Mouse (Mus musculus): ENCODE results near the gene Nipal3.
A peak's percentile ranks its signal among the peaks of the same experiment; 100 is the strongest.

The Nipal3 gene

DNA sequence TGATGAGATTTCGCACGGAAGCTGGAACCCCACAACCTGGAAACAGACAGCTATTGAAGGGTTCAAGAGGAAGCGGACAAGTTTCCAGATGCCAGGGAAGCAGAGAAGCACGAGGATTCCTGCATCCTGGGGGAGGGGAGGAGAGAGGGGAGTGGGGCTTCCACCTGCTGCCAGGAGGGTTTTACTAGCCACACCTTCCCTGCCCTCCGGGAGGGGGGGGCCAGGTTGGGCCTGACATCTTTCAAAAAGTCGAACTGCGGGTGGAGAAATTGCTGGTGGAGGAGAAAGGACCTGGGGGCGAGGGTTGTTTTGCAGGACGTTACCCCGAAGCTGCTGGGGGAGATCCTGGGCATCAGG lies 61.8 kb downstream of the Nipal3 start:
- peak; percentile 22 for DNase-seq

DNA sequence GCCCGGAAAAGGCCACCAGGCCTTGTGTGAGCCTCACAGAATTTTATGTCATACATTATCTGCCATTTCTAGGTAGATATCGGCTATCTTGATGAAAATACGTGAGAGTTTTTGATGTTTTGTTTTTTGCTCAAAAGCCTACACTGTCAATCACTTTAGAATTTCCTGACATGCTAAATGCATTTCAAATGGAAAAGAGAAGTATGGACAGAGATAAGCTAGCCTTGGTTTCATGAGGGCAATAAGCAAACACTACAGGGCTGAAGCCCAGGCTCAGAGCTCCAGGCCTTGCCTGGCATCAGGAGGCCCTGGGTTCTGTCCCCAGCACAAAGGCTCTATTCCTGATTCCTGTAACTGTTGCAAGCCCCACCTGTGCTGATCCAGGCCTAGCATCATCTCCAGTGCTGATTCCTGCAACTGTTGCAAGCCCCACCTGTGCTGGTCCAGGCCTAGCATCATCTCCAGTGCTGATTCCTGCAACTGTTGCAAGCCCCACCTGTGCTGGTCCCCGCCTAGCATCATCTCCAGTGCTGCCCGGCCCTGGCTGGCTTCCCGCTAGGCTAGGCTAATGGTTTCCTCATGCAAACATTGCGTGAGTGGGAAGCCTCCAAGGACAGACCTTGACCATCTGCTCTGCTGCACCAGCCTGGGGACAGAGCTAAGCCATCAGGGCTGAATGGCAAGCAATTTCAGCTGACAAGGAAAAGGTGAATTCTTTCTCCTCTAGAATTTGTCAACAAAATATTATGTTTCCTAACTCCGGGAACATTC lies 64.7 kb downstream of the Nipal3 start:
- DNase-seq = no peak

DNA sequence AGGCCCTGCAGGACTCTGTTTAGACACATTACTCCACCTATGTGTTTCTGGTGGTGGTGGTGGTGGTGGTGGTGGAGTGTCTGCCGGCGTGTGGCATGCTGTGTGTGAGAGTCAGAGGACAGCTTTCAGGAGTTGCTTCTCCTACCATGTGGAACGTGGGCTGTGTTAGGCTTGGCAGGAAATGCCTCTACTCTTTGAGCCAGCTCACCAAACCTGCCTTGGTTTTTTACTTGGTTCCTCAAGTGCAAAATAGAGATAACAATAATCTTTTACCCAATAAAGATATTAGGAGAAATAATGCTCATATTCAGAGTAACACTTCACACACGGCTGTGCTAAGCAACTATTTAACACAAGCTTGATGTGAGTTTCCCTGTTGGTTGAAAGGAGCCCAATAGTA lies 65.5 kb downstream of the Nipal3 start:
- no peak for DNase-seq

DNA sequence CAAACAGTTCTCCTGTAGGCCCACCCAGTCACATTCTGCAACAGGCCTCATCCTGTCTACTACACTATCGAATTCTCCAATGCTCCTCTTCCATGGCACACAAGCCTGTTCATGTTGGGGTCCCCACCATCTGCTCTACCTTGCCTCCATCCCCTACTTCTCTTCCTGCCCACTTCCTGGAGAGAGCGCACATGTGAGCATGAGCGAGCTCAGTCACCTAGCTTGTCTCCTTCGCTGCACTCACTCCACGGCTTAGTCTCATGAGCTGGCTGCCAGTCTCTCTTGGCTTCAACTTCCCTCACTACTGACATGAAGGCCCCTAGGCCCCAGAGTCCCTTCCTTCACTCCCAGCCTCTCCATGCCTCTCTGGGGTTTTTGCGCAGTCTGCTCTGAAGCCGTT lies 68.3 kb downstream of the Nipal3 start:
- DNase-seq = no peak

DNA sequence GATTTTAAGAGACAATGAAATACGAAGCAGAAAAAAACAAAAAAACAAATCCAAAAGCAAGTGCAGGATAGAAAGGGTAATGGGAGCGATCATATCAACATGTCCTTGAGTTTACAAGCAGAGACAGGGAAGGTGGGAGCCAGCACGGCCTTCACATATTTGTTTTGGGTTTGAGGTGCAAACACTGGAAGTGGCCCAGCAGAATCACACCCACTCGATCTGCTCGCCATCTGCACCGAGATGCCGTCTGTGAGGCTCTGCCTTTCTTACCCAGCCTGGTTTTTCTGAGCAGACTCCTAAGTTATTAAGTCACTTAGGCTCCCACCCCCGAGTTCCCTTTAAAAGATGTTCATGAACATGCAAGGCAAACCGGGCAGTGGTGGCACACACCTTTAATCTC lies 69.2 kb downstream of the Nipal3 start:
- DNase-seq = no peak

DNA sequence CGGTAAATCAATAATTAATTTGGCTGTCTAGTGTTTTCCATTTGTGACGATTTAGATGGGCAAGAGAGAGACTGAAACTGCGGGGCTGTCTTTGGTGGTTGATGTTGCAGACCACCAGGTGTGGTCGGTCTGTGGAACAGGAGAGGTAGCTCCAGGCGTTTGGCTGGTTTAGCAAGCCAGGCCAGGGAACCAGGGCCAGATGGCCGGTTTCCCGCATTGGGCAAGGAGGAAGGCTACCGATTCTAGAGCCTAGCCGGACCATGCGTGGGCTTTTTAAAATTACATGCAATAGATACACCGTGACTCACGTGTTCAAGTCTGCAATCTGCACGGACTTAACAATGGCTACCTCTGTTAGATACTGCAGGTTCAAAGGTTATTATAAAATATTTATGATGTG lies 73.9 kb downstream of the Nipal3 start:
- no peak for DNase-seq

DNA sequence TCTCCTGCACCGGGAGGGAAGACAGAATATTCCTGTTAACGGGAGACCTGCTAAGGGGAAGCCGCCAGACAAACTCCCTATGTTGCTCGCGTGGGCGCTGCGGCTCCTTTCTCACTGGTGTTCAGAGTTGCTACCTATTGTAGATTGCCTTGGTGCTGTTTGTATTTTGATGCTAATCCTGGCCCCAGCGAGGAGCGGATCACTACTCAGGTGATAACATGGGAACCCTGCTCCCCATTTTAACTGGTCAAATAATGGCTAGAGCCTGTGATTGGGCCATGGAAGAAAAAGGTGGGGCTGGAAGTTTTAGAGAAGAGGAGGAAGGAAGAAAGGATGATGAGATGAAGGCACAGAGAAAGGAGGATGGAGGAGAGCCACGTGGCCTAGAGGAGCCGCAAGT lies 74.4 kb downstream of the Nipal3 start:
- DNase-seq = no peak

DNA sequence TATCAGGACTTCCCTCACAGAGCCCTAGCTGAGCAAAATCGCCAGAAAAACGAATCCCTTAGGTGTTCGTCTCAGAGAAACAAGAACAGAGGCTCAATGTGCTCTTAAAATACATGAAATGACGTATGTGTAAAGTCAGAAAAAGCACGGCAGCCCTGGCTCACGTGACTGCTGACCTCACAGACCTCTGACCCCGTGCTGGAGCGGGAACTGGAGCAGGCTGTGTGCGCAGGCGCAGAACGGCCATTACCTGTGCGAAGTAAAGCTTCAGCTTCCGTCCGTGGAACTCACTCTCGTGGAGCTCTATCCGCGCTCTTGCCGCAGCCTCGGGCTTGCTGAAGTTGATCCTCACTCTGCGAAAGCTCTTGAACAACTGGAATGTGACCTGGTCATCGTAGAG lies 74.8 kb downstream of the Nipal3 start:
- DNase-seq = no peak

DNA sequence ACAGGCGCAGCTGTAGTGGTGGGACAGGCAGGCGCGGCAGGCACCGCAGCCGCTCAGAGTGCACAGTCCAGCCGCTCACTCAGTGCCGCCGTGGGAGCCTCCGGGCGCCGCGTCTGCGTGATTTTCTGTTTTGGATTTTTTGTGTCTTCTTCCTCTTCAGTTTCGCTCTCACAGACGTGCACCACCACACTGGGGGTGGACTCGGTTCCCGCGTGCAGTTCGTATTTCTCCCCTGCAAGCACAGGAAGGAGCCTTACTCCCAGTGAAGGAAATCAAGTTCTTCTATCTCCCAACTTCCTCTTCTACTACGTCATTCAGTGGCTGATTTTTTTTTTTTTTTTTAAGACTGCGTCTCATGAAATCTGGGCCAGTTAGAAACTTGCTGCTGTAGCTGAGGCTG lies 78.5 kb downstream of the Nipal3 start:
- no peak for DNase-seq

DNA sequence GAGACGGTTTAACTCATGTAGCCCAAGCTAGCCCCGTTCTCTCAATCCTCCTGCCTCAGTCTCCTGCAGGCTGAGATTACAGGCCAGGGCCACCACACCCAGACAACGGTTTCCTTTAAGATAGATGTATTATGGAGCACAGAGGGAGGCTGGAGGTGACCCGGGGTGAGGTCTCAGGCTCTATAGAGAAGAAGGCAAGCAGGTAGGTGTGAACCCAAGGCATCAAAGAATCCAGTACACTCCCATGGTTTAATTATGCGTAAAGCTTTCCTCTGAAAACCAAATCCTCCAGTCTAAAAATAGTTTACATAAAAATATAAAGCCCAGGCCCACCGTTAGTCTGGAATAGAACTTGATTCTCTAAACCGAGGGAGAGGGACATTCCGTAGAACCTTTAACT lies 81.3 kb downstream of the Nipal3 start:
- DNase-seq = no peak

DNA sequence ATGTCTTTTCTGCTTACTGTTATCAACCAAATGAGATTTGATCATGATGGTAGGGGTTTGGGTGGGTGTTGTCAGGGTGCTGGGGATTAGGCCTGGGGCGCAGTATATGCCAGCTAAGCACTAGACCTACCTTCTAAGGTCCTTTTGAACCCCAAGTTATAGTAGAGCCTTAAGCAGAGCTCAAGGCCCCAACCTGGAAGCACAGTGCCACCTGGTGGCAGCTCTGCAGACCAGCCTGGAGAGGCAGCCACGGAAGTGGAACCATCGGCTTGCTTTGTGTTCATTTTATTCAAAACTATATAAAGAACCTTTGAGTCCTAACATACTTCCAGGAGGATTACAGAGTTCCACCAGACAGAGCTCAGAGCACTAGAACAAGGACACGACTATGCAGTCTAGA lies 83.2 kb downstream of the Nipal3 start:
- DNase-seq = peak; percentile 57

DNA sequence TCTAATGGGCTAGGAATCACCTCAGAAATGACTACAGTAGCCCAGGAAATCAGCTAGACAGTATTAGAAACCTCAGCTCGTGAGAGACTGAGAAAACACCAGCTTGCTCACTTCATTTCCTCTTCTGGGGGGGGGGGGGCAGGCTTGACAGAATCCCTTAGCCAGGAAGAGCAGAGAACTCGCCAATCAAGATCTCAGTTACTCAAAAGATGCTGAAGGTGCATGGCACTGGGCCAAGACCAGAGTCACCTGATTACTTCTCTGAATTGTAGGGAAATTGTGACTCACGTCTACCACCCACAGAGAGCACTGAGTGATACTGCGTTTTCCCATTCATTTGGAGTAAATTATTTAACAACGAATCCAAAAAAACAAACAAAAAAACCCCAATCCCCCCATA lies 88.7 kb downstream of the Nipal3 start:
- peak; percentile 34 for DNase-seq

DNA sequence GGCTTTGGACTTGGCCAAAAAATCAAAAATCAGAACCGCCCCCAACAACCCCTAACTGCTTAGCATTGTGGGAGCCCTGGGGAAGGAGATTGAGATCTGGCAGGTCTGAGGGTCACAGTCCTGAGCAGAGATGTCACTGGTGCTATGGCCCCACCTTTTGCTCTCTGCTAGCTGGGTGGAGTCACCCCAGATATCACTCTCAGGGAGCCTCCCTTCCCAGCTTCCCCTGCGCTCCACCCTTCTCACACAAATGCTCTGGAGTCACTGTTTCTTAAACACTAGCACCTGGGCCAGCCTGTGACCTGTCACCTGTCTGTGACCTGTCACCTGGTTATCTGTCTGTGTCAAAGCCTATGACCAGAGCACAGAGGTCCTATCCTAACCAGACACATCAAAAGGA lies 89.9 kb downstream of the Nipal3 start:
- no peak for DNase-seq

DNA sequence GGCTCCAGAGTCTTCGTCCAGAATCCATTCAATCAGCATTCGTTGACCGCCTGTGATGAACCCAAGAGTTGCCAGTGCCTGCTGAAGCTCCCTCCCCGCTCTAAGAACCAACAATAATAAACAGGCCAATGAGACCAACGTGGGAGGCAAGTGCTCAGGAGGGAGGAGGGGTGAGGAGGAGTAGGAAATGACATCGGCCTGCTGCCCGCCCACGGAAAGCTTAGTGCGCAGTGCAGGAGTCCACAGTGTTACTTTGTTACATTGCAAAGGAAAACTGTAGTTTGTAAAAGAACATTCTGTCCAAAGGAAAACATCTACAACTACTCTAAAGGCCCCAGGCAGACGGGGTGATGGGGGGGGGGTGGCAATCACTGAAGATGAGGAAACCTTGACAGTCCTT lies 90.8 kb downstream of the Nipal3 start:
- no peak for DNase-seq

DNA sequence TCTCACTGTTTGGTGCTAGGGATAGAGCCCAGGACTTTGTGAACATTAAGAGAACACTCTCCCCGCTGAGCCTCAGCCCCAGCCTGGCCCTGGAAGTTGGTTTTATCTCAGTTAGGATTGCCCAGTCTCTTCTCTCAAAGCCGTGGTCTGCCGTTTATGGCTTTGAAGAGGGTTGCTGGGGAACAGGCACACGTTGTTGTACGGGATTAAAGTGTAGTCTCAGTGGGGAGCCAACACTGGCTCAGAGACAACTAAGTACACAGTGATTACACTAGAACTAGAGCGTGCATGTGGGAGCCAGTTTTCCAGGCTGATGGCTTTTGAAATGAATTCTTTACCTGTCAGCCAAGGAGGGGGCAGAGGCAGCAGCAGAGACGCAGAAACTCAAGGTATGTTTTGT lies 93.0 kb downstream of the Nipal3 start:
- no peak for DNase-seq

DNA sequence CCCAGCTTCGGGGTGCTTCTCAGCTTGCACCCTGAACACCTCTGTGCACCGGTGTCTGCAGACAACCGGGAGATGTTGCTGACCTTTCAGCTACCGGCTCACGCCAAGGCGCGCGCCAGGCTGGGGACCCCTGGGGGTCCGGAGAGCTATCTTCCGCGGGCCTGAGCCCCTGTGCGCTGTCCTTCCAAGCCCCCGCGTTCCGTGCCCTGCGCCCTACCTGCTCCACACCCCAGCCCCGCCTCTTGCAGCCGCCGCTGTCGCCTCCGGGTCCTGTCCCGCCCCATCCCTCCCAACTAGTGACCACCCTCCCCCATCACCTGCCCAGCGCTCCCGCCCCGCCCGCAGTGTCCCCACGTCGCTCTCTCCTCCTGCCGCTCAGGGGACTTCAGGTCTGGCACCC lies 96.8 kb downstream of the Nipal3 start, which contains the start of gene Ncmap:
Ncmap (minus strand) TSS at position 237 of the 400 bp plus-strand sequence.
- no peak for DNase-seq

DNA sequence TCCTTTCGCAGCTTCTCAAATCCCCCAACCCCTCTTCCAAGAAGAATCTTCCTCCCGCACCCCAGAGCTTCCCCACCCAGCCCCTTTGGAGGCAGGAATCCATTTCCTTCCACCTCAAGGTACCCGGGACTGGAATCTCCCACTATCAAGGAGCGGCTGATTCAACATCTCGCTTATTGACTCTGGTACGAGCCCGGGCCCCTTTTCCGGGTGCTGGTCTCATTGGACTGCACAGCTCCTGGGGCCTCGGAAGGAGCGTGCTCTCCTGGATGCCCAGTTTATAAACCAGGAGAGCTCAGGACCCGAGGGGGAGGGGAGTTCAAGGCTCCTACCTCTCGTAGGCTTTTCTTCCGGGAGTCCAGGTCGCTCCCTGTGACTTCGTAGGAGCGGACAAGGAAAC lies 97.3 kb downstream of the Nipal3 start:
- no peak for DNase-seq

DNA sequence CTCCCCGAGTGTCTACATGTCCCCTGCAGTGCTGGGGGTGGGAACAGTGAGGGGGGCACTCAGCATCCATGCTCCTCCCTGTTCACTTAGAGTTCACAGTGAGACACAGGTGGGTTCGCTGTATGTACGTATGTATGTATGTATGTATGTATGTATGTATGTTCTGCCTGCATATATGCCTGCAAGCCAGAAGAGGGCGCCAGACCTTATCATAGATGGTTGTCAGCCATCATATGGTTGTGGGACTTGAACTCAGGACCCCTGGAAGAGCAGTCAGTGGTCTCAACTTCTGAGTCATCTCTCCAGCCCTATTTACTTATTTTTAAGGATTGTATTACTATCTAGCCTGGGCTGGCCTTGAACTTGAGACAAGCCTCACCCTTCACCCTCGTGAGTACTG lies 98.5 kb downstream of the Nipal3 start:
- no peak for DNase-seq
